Mouse (Mus musculus) adrenal gland, postnatal 0 days (tissue): ENCODE measurements around the gene Cdk2ap1. TPM values are rescaled to one million over a fixed set of nuclear protein-coding genes. Genes with fewer than 3 reads are reported as not detected.

Experiments
- polyA plus RNA-seq: library from polyadenylated mRNA; unstranded; fragments of >200 nt; fragmentation: Nextera tagmentation; extraction: Ambion mirVana; gene quantifications from 2 replicates; pipeline ENCODE4 v1.2.1, GENCODE M21; 2015

Gene Cdk2ap1
- polyA plus RNA-seq, result 91.9 and 124 TPM in 2 replicates

DNA sequence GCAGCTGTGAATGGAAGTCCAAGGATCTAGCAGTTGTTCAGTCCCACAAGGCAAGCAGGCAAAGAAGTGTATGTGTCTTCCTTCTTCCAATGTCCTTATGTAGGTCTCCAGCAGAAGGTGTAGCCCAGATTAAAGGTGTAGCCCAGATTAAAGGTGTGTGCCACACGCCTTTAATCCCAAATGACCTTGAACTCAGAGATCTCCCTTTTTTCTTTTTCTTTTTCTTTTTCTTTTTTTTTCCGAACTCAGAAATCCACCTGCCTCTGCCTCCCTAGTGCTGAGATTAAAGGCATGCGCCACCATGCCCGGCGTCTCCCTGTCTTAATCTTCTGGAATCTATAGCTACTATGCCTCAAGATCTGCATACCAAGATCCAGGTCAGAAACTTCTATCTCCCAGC, at the start of gene Cdk2ap1:
Gene Cdk2ap1, minus strand, starts transcription at position 101 of the 400 bp plus-strand sequence.

DNA sequence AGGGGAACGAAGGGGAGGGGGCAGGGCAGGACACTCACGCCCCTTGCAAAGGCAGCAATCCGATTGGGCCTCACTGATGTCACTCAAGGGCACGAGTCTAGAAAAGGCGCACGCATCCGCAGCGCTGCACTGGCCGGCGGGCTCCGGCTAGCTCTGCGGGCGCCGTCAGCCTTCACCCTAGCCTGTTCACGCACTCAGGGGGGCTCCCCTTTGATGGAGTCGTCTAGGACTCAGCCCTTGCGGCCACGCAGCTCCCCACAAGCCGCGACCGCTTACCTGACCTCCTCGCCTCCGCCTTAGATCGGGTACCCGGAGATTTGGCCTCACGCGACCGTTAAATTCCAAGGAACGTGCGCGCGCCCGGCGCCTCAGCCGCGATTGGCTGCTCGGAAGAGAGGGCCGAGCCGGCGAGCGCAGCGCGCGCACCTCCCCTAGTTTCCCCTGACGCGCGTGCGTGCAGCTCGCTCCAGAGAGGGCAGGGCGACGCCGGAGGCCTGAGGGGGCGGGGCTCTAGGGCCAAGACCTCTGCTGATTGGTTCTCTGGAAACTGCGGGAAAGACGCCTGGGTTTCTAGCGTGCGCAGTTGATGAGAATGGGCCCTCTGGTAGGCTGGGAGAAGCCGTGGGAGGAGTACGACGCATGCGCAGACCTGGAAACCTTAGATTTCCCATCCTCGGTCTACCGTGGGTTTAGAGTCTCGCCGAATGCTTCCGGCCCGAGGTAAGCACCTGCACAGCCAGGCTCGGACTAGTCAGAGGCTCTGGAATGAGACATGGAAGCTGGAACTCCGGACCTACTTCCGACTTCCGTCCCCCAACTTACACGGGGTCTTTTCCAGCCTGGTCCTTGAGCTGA, 35.1 kb downstream of the Cdk2ap1 start, which contains the start of the genes Mphosph9 and 2810006K23Rik:
Gene Mphosph9, minus strand, starts transcription at position 463 of the 855 bp plus-strand sequence.
Gene 2810006K23Rik, plus strand, starts transcription at position 580 of the 855 bp plus-strand sequence.

Other genes with a start within 250 kb of the Cdk2ap1 start
- 82.9 and 100 TPM in 2 replicates for gene Arl6ip4, start 247.0 kb downstream of the Cdk2ap1 start, polyA plus RNA-seq
- 3.2 and 3.3 TPM in 2 replicates for gene Pitpnm2, start 113.3 kb downstream of the Cdk2ap1 start, polyA plus RNA-seq
- gene Mphosph9, start 35.1 kb downstream of the Cdk2ap1 start, polyA plus RNA-seq, result 5.1 and 5.5 TPM in 2 replicates
- 13.7 and 15.7 TPM in 2 replicates for gene 2810006K23Rik, start 35.0 kb downstream of the Cdk2ap1 start, polyA plus RNA-seq
- gene Sbno1, start 62.9 kb upstream of the Cdk2ap1 start, polyA plus RNA-seq, result 32.4 and 48.5 TPM in 2 replicates
- gene Kmt5a, start 76.8 kb upstream of the Cdk2ap1 start, polyA plus RNA-seq, result 35.3 and 63.5 TPM in 2 replicates
- 43.9 and 45.9 TPM in 2 replicates for gene Rilpl2, start 115.3 kb upstream of the Cdk2ap1 start, polyA plus RNA-seq
- 10.2 and 10.6 TPM in 2 replicates for gene Snrnp35, start 120.1 kb upstream of the Cdk2ap1 start, polyA plus RNA-seq
- gene Rilpl1, start 168.3 kb upstream of the Cdk2ap1 start, polyA plus RNA-seq, result 16.7 and 18.7 TPM in 2 replicates
- gene Tmed2, start 177.6 kb upstream of the Cdk2ap1 start, polyA plus RNA-seq, result 318 and 430 TPM in 2 replicates
- 6.5 and 8.2 TPM in 2 replicates for gene Ddx55, start 189.8 kb upstream of the Cdk2ap1 start, polyA plus RNA-seq
- gene Eif2b1, start 216.0 kb upstream of the Cdk2ap1 start, polyA plus RNA-seq, result 45.0 and 67.7 TPM in 2 replicates
- 21.0 and 33.0 TPM in 2 replicates for gene Gtf2h3, start 216.1 kb upstream of the Cdk2ap1 start, polyA plus RNA-seq